Mouse (Mus musculus) heart, postnatal 14 days (tissue): ENCODE measurements around the gene Grin2c. TPM values are rescaled to one million over a fixed set of nuclear protein-coding genes. Genes with fewer than 3 reads are reported as not detected.

Experiments used
- DNase-seq, 2 experiments: peaks; one replicate each; pipeline ENCODE4 v3.0.0; 2021 to 2022
- intact Hi-C: fragments of 180-260 bp; cut with DNase I; formaldehyde crosslinking; loops from one replicate; pipeline ENCODE4 v1.15.1; 2025
- total RNA-seq, 2 experiments: library from RNA; stranded (reverse); gene quantifications; 2 replicates each; pipeline ENCODE4 v1.2.3; 2021

Gene Grin2c
- total RNA-seq, 2 experiments from 2014 or later, result 0.10 to 0.15 TPM

- intact Hi-C loops, result loop anchor here (1.0 to 5.0 kb wide), 4 partner anchors 37 to 187 kb away; partner anchors contain the start of gene Slc9a3r1
- no peak for DNase-seq
These were observed 2.5 kb upstream of the Grin2c start for GRCm38 (mm10) chr11:115269330-115270066.

DNA sequence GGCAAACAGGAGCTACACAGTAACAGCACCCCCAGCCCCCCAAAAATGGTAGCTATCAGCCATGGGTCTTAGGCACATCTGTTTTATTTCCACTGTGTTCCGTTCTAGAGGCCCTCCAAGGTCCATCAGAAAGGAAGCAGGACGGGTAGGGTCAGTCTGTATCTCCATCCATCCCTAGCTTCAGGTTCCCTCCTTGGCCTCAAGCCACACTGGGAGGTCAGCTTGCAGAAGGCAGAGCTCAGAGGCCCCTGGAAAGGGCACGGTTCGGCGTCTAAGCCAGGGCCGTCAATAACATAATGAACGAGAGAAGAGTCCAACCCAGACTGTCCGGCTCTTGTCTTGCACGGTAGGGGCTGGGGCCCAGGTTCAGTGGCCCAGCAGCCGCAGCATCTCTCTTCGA is 915 bp upstream of the Grin2c start:
- intact Hi-C loops, result loop anchor here (5.0 kb wide), 1 partner anchor 186 kb away; no protein-coding TSS in a partner anchor
- no peak for DNase-seq

GRCm38 (mm10) chr11:115266400-115266778 is 654 bp downstream of the Grin2c start:
- intact Hi-C loops, result loop anchor here (5.0 kb wide), 1 partner anchor 184 kb away; no protein-coding TSS in a partner anchor
- DNase-seq, result no peak

- intact Hi-C loops, result loop anchor here (1.0 to 5.0 kb wide), 2 partner anchors 64 to 184 kb away; no protein-coding TSS in a partner anchor
- DNase-seq, result no peak
These were observed 1.2 kb downstream of the Grin2c start for GRCm38 (mm10) chr11:115265771-115266399.

DNA sequence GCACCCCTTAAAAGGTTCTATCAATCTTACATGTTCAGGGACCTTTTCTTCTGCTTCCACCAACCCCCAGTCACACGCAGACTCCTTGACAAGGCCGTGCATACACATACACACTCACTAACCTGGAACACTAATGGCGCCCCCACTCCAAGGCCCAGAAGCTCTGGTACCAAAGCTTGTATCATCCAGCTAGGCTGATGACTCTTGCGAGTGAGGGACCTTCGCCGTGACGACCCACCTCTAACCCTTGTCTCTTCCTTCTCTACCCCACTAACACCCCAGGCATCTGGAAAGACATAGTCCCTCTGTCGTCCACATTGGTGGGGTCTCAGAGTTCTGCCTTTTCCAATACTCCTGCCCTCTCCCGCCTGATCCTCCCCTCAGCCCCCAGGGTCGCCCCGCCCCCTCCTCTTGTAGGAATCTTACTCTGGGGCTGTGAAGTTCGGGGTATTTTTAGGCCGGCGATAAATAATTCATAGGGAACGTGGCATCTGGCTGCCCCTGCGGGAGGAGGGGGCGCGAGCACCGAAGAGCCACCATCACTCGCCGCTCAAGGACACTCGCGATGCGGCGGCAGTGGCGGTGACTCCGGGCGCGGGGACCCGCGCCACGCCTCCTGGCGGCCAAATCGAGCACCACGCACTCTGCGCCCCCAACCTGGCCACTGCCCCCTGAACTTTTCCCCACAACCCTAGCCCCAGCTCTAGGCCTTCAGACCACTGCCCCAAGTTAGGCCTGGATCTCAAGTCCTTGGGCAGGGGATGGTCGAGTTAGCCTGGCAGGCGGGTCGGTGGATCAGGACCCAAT is 2.0 kb downstream of the Grin2c start:
- intact Hi-C loops, result loop anchor here (1.0 to 5.0 kb wide), 2 partner anchors 63 to 183 kb away; no protein-coding TSS in a partner anchor
- DNase-seq, result peak in 1 of 2 experiments; percentile 48

DNA sequence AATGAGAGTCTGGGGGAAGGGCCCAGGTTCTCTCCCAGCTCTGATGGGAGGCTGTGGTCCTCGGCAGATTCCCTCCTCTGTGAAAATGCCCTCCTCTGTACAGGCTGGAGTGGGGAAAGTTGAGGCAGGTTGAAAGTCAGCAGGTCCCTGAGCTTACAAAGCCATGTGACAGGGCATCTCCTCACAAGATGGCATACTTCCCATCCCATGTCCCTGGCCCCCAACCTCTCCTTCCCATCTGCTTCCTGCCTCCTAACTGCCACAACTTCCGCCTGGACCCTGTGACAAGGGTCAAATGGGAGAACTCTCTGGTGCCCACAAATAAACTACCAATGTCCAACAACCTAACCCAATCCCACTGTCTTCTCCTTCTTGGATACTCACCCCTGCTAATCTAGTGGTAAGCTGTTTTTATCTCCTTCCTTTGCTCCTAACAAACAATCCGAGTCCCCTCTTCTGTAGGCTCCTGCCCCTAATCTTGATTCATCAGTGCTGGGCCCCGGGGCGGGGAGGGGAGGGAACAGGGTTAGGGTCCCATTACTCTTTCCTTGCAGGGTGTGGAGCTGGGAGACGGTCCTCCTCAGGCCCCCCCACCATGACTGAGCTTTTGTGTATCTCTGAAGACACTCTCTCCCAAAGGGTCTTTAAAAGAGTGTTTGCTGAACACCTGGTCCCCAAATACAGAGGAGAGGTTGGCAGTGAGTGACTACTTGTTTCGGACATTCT is 2.7 kb downstream of the Grin2c start:
- DNase-seq, result no peak
- intact Hi-C loops, result no loop called here

GRCm38 (mm10) chr11:115262954-115263353 is 4.1 kb downstream of the Grin2c start:
- DNase-seq, result no peak
- intact Hi-C loops, result no loop called here

GRCm38 (mm10) chr11:115259134-115259533 is 7.9 kb downstream of the Grin2c start:
- no peak for DNase-seq
- intact Hi-C loops, result no loop called here

GRCm38 (mm10) chr11:115257775-115258510 is 9.1 kb downstream of the Grin2c start:
- intact Hi-C loops, result no loop called here
- no peak for DNase-seq

- intact Hi-C loops, result no loop called here
- no peak for DNase-seq
These were observed 15.8 kb downstream of the Grin2c start for GRCm38 (mm10) chr11:115251258-115251657.

GRCm38 (mm10) chr11:115250405-115251090 is 16.5 kb downstream of the Grin2c start:
- DNase-seq, result no peak
- intact Hi-C loops, result no loop called here

DNA sequence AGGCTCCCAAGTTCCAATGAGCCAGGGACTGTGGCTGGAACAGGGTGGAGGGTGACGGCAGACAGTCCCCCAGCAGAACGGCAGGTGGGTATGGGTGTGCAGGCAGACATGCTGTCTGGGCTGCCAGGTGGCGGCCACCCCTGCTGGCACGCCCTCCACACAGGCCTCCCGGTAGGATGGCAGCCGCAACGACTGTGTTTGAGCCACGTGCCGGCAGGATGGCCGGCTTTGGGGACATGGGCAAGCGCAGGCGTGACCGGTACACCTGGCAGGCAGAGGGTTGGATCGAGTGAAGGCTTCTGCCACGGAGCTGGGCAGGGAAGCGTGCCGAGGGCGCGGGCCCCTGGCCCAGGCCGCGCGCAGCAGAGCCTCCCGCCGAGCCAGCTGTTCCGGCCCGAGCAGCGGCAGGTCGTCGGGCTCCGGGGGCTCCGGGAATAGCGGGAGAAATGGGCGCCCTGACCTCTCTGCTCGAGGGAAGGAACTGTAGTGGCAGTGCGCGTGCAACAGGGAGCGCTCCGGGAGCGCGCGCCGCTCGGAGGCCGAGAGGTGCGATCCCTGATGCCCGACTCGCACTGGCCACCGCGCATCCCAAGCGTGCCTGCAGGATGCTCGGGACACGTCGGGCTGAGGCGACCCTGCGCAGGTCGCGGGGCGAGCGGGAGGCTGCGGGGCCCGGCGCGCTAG is 17.2 kb downstream of the Grin2c start:
- intact Hi-C loops, result no loop called here
- DNase-seq, result peak in 1 of 2 experiments; percentile 49

GRCm38 (mm10) chr11:115247945-115248344 is 19.1 kb downstream of the Grin2c start:
- intact Hi-C loops, result no loop called here
- no peak for DNase-seq

- DNase-seq, result no peak
- intact Hi-C loops, result no loop called here
These were observed 19.8 kb downstream of the Grin2c start for GRCm38 (mm10) chr11:115247240-115247639.

GRCm38 (mm10) chr11:115246386-115246785 is 20.7 kb downstream of the Grin2c start:
- intact Hi-C loops, result no loop called here
- no peak for DNase-seq

DNA sequence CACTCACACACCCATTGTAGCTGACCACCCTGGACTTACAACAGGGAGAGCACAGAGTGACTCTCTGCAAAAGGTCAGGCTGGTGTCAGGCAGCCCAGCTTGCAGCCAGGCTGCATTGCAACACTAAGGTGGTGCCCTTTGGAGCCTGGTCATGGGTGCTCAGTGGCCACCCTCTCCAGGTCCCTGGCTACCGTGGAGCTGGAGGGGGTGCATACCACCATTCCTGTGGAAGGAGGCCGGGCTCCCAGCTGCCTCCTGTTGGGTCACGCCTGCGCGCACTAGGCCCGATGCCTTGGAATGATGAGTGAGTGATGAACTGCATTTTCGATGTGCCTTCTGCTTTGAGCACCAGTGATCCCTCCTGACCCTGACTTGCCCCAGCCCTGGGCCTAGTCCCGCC is 22.2 kb downstream of the Grin2c start:
- no peak for DNase-seq
- intact Hi-C loops, result no loop called here

DNA sequence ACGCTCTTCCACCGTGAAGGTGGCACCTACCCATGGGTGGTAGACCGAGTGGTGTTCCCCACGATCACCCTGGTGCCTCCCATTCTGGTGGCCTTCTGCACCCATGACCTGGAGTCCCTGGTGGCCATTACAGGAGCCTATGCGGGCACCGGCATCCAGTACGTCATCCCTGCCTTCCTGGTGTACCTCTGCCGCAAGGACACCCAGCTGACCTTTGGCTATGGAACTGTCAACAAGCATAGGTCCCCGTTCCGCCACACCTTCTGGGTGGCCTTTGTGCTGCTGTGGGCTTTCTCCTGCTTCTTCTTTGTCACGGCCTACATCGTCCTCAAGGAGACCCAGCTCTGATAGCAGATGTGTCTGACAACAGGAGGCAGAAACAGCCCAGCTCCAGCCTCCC is 23.3 kb downstream of the Grin2c start:
- intact Hi-C loops, result no loop called here
- no peak for DNase-seq

DNA sequence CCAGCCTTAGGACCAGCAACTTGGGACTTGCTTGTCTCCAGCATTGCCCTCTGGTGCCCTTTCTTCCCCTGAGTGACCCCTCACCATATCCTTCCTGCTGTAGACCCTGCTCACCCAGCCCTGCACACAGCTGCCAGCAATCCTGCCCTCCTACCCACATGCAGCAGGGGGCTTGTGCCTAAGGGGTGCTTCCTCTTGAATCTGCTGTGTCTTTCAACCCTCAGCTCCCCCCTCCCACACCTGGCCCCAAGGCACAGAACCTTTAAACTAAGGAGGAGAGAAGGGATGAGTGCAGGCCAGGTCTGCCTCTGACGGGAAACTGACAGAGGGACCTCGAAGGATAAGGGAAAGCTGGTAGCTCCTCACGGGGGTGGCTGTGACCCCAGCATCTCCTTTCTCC is 24.3 kb downstream of the Grin2c start:
- DNase-seq, result no peak
- intact Hi-C loops, result no loop called here
